Mouse (Mus musculus) forebrain, embryonic 14.5 days (tissue): Measurements from ENCODE around the gene Gm4922. TPM values are rescaled to one million over a fixed set of nuclear protein-coding genes. Genes with fewer than 3 reads are reported as not detected.
A peak's percentile ranks its signal among the peaks of the same experiment; 100 is the strongest.

Experiments used
- ATAC-seq: fragments of 200-750 bp; cut with Nextera tagmentation; 2 replicates; pipeline ENCODE4 v1.8.0; 2017; ENCODE audit warnings: mild to moderate bottlenecking, moderate library complexity
- DNase-seq: peaks from one replicate; pipeline ENCODE4 v3.0.0-alpha.2; 2015; ENCODE audit warnings: low spot score
- H3K27ac ChIP-seq: fragments of 300-500 bp; sonication (generic); 2 replicates; pipeline ENCODE4 v1.5.1; 2014; ENCODE audit warnings: low read depth, mild to moderate bottlenecking, control low read depth, low read length, moderate library complexity
- H3K27me3 ChIP-seq: fragments of 300-500 bp; sonication (generic); replicated peaks from 2 replicates; pipeline ENCODE4 v1.6.1; 2014; ENCODE audit warnings: low read length, control low read depth, mixed read lengths; ENCODE audit not compliant: control insufficient read depth, insufficient read depth
- H3K36me3 ChIP-seq: fragments of 300-500 bp; sonication (generic); 2 replicates; pipeline ENCODE4 v1.6.1; 2014; ENCODE audit warnings: low read length, control low read depth; ENCODE audit not compliant: control insufficient read depth, insufficient read depth
- H3K4me1 ChIP-seq: fragments of 300-500 bp; sonication (generic); 2 replicates; pipeline ENCODE4 v1.6.1; 2014; ENCODE audit warnings: antibody characterized with exemption, low read length, control low read depth; ENCODE audit not compliant: control insufficient read depth, insufficient read depth
- H3K4me2 ChIP-seq: fragments of 300-500 bp; sonication (generic); 2 replicates; pipeline ENCODE4 v1.6.1; 2014; ENCODE audit warnings: mild to moderate bottlenecking, control low read depth, low read length
- H3K4me3 ChIP-seq: fragments of 300-500 bp; sonication (generic); 2 replicates; pipeline ENCODE4 v1.5.1; 2014; ENCODE audit warnings: low read depth, low read length, control low read depth
- H3K9ac ChIP-seq: fragments of 300-500 bp; sonication (generic); 2 replicates; pipeline ENCODE4 v1.6.1; 2014; ENCODE audit warnings: mild to moderate bottlenecking, low read length, control low read depth, moderate library complexity
- H3K9me3 ChIP-seq: fragments of 300-500 bp; sonication (generic); replicated peaks from 2 replicates; pipeline ENCODE4 v1.6.1; 2016; ENCODE audit warnings: low read length, control low read depth, mixed read lengths; ENCODE audit not compliant: control insufficient read depth
- WGBS: fragments of 180-500 bp; shearing (Covaris S2); extraction: QIAGEN DNeasy Blood & Tissue Kit; methylation state at CpG from one replicate; pipeline ENCODE4 v1.1.7; 2014; 5-methylcytosine and 5-hydroxymethylcytosine counted together
- polyA plus RNA-seq: library from polyadenylated mRNA; unstranded; fragments of >200 nt; fragmentation: Nextera tagmentation; extraction: Ambion mirVana; gene quantifications from 2 replicates; pipeline ENCODE4 v1.2.1, GENCODE M21; 2014

Gm4922 gene
- polyA plus RNA-seq, 1 experiment from 2014 or later, result not detected

DNA sequence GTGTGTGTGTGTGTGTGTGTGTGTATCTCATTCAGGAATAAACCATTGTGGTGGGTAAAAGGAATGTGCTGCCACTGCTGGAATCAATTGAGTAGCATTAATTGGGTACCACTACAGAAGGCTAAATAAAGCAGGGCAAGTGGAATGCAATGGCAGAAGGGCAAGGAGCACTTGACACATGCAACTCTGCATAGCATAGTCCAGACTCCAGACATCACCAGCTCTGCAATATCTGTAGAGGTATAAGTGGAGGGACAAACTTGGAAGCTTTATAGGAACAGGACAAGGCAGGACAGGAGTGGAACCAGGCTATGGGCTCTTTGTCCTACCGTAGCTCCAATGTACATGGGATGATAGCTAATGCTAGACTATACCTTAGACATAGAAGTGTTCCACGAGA, 25.2 kb upstream of the Gm4922 start:
- no peaks in the 10 kb centered on the region for H3K36me3 ChIP-seq
- 76% methylated on average over 2 of the region's 2 CpGs for WGBS
- H3K4me3 ChIP-seq, result no peak overlapping the region
- ATAC-seq, result no peak
- H3K9ac ChIP-seq, result no peak overlapping the region
- H3K27ac ChIP-seq, result no peak overlapping the region
- H3K4me1 ChIP-seq, result no peaks in the 10 kb centered on the region
- H3K4me2 ChIP-seq, result no peak overlapping the region
- H3K27me3 ChIP-seq, result no peaks in the 10 kb centered on the region
- H3K9me3 ChIP-seq, result no peaks in the 10 kb centered on the region
- DNase-seq, result no peak

DNA sequence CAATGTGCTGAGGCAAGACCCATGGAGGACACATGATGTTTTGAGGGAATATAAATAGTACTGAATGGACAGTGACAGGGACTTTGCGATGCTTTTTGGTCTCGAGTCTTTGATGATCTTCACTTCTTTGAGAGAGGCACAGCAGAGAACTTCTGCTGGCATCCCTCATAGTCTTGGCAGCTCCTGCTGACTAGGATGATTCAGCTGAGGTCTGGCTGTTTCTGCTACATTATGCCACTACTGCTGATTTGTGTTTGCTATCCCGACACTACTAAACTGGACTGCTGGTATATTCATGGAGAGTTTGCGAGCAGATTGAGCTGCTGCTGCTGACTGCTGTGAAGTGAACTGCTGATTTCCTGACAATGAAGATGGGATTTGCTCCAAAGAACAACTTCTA, 3.5 kb upstream of the Gm4922 start:
- H3K4me3 ChIP-seq, result no peak overlapping the region
- WGBS, result 93% methylated on average over 4 of the region's 4 CpGs
- ATAC-seq, result no peak
- no peaks in the 10 kb centered on the region for H3K27me3 ChIP-seq
- no peaks in the 10 kb centered on the region for H3K4me1 ChIP-seq
- H3K4me2 ChIP-seq, result no peak overlapping the region
- no peaks in the 10 kb centered on the region for H3K36me3 ChIP-seq
- H3K9me3 ChIP-seq, result no peaks in the 10 kb centered on the region
- no peak overlapping the region for H3K27ac ChIP-seq
- no peak overlapping the region for H3K9ac ChIP-seq
- DNase-seq, result no peak

- Histone ChIP-seq H3K36me3 (no peaks in the 10 kb centered on the region), H3K4me1 (no peaks in the 10 kb centered on the region), H3K9ac (no peak overlapping the region), H3K9me3 (no peaks in the 10 kb centered on the region), H3K4me3 (no peak overlapping the region), H3K27ac (no peak overlapping the region), H3K4me2 (no peak overlapping the region), H3K27me3 (no peaks in the 10 kb centered on the region)
- ATAC-seq (no peak), DNase-seq (no peak)
- 71% methylated on average over 1 of the region's 1 CpGs for WGBS
Measured at GRCm38 (mm10) chr10:18788601-18789000, 2.0 kb upstream of the Gm4922 start.

DNA sequence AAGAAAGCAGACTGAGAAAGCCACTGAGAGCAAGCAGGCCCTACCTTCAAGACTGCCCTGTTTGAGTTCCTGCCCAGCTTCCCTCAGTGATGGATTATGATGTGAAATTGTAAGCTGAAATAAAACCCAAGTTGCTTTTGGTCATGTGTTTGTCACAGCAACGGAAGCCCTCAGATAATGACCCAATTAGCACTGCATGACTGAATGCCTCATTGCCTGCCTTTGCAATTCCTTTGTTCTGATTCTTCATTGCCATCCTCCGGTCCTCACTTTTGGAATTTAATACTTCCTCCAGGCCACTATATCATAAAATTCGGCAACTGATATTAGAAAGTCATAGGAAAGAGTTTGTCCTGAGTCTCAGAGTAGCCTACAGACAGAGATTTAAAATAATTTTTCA, 9.0 kb downstream of the Gm4922 start:
- ATAC-seq, result no peak
- Histone ChIP-seq H3K4me2 (no peak overlapping the region), H3K9me3 (no peaks in the 10 kb centered on the region), H3K9ac (no peak overlapping the region), H3K4me3 (no peak overlapping the region), H3K27me3 (no peaks in the 10 kb centered on the region), H3K4me1 (no peaks in the 10 kb centered on the region; the same call in 1 of the 2 replicates), H3K36me3 (no peaks in the 10 kb centered on the region), H3K27ac (no peak overlapping the region)
- WGBS, result 24% methylated on average over 3 of the region's 3 CpGs
- no peak for DNase-seq

GRCm38 (mm10) chr10:18772537-18773179, 13.9 kb downstream of the Gm4922 start:
- no peak overlapping the region for H3K4me3 ChIP-seq
- ATAC-seq (peak; percentile 54; the same call in 1 of the 2 replicates), DNase-seq (peak; percentile 62)
- H3K36me3 ChIP-seq, result no peaks in the 10 kb centered on the region
- no peak overlapping the region for H3K9ac ChIP-seq
- 49% methylated on average over 4 of the region's 4 CpGs for WGBS
- no peak overlapping the region for H3K27ac ChIP-seq
- no peaks in the 10 kb centered on the region for H3K9me3 ChIP-seq
- H3K4me1 ChIP-seq, result no peaks in the 10 kb centered on the region; the same call in 1 of the 2 replicates
- no peak overlapping the region for H3K4me2 ChIP-seq
- no peaks in the 10 kb centered on the region for H3K27me3 ChIP-seq

GRCm38 (mm10) chr10:18769909-18770308, 16.7 kb downstream of the Gm4922 start:
- no peaks in the 10 kb centered on the region for H3K36me3 ChIP-seq
- no peak overlapping the region for H3K4me2 ChIP-seq
- DNase-seq, result no peak
- no peaks in the 10 kb centered on the region; the same call in 1 of the 2 replicates for H3K9me3 ChIP-seq
- no peak for ATAC-seq
- no peaks in the 10 kb centered on the region for H3K4me1 ChIP-seq
- 59% methylated on average over 5 of the region's 5 CpGs for WGBS
- no peak overlapping the region for H3K4me3 ChIP-seq
- no peaks in the 10 kb centered on the region for H3K27me3 ChIP-seq
- H3K9ac ChIP-seq, result no peak overlapping the region
- no peak overlapping the region for H3K27ac ChIP-seq

DNA sequence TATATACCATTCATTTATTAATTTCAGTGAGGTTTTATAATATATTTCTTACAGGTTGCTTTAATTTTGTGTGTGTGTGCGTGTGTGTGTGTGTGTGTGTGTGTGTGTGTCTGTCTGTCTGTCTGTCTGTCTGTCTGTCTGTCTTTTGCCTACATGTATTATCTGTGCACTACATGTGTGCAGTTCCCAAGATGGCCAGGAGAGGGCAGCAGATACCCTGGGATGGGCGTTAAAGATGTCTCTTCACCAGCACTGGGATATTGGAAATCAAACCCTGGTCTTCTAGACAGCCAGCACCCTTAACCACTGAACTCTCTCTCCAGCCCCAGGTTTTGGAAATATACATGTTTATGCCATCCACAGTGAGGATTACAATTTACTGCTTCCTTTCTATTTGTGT, 26.4 kb downstream of the Gm4922 start:
- no peak overlapping the region for H3K9ac ChIP-seq
- no peak overlapping the region for H3K4me3 ChIP-seq
- H3K9me3 ChIP-seq, result no peaks in the 10 kb centered on the region; the same call in 1 of the 2 replicates
- H3K27me3 ChIP-seq, result no peaks in the 10 kb centered on the region
- no peaks in the 10 kb centered on the region for H3K36me3 ChIP-seq
- 38% methylated on average over 2 of the region's 2 CpGs for WGBS
- DNase-seq (peak; percentile 46), ATAC-seq (no peak)
- H3K27ac ChIP-seq, result no peak overlapping the region
- H3K4me2 ChIP-seq, result no peak overlapping the region
- H3K4me1 ChIP-seq, result no peaks in the 10 kb centered on the region

DNA sequence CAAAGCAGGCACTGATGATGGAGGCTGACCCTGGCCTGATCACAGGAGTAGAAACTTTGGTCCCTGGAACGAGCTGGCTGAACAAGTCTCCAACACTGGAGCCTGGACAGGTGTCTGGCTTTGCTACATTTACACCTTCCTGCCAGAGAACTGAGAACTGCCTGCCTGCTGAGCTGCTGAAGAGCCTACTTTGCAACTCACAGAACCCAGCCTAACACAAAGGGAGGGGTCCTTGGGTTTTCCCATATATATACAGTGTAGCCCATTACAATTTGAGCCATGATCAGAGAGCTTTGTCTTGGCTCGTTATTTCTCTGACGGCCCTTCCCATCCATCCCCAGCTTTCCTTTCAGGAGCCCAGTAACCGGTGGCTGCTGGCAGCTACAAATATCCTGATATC, 36.5 kb downstream of the Gm4922 start:
- no peak overlapping the region for H3K27ac ChIP-seq
- no peak overlapping the region for H3K4me3 ChIP-seq
- H3K4me2 ChIP-seq, result no peak overlapping the region
- H3K9me3 ChIP-seq, result no peaks in the 10 kb centered on the region
- no peaks in the 10 kb centered on the region for H3K27me3 ChIP-seq
- no peak overlapping the region for H3K9ac ChIP-seq
- ATAC-seq (no peak), DNase-seq (no peak)
- H3K36me3 ChIP-seq, result no peaks in the 10 kb centered on the region
- H3K4me1 ChIP-seq, result no peaks in the 10 kb centered on the region
- 66% methylated on average over 4 of the region's 4 CpGs for WGBS

DNA sequence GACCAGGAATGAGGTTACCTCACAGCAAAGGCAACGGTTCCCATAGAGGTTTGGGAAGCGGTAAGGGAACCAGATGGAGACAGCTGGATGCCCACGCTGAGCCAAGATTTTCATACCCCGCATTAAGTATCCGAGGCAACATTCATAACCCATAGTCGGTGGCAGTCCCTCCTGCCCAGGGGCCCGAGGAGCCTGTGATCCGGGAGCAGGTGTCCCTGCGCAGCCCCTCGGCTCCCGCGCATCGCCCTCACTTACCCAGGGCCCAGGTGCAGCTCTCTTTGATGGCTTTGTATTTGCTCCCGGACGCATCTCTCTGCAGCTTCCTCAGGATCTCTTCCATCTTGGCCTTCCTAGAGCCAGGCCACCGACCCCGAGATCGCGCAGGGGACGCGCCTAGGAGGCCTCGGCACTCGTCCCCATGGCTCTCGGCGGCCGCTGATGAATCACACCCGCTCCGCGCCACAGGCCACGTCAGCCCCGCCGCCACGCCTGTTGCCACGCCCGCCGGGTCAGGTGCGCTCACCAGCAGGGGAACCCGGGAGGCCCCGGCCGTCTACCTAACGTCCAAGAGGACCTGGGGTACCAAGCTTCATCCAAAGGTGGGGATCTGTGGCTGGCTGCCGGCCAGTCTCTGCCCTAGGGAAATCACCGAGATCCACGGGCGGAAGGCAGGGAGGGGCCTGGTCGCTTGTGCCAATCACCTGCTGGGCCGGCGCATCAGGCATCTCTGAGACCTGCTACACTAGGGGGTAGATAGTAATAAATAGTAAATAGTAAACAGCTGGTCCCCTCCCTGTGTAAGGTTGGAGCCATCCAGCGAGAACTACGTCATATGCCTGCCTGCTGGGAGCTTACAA, 43.1 kb downstream of the Gm4922 start, which contains the start of gene Arfgef3:
TSS of gene Arfgef3 (minus strand) at position 664 of the 857 bp plus-strand sequence.
- H3K4me2 ChIP-seq, result peak within 1 kb of the TSS; percentile 70
- no peaks in the 10 kb centered on the region for H3K36me3 ChIP-seq
- WGBS, result 1% methylated on average over 50 of the region's 50 CpGs
- H3K4me1 ChIP-seq, result 0 out of 2 replicates have a peak, but pooled peaks cover 3% of the 10 kb centered on the region
- peak within 1 kb of the TSS; percentile 54 for H3K4me3 ChIP-seq
- H3K27me3 ChIP-seq, result no peaks in the 10 kb centered on the region
- H3K9me3 ChIP-seq, result no peaks in the 10 kb centered on the region
- H3K9ac ChIP-seq, result peak within 1 kb of the TSS; percentile 68
- DNase-seq, result peak; percentile 71
- peak; percentile 89 for ATAC-seq
- H3K27ac ChIP-seq, result peak within 1 kb of the TSS; percentile 59
